Mouse (Mus musculus): Measurements from ENCODE around the gene Akna. TPM values are rescaled to one million over a fixed set of nuclear protein-coding genes. Genes with fewer than 3 reads are reported as not detected.

Gene Akna
- 2.4 TPM for polyA plus RNA-seq (2014; fragmentation: Illumina TruSeq; extraction: RNeasy Lipid Tissue Mini Kit (QIAGEN cat#74804); ENCODE audit: low read depth, low replicate concordance)

GRCm38 (mm10) chr4:63403040-63403959, at the start of gene Akna:
Akna (minus strand) TSS chr4:63403354.

GRCm38 (mm10) chr4:63362150-63362549, 41.0 kb downstream of the Akna start, which contains the start of gene Orm2:
Orm2 (plus strand) TSS chr4:63362449.

GRCm38 (mm10) chr4:63355877-63356665, 47.1 kb downstream of the Akna start, which contains the start of gene Orm3:
Orm3 (plus strand) TSS chr4:63356162.

DNA sequence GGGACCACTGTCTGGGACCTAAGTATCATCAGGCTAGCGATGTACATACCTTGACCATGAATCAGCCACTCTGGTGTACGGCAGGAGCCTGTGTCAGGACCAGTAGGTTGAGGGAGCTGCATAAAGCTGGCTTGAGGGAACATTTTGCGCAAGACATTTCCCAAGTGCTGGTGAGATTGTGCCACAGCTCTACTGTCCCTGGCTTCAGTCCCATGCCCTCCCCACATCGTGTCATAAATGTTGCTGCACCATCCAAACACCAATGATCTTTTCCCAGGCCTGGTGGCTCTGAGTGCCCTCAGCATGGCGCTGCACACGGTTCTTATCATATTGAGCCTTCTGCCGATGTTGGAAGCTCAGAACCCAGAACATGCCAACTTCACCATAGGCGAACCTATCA, 58.9 kb downstream of the Akna start, which contains the start of gene Orm1:
Orm1 (plus strand) TSS at position 266 of the 400 bp plus-strand sequence.

Other genes with a start within 250 kb of the Akna start
- gene Ambp, start 248.6 kb downstream of the Akna start, polyA plus RNA-seq (2014; fragmentation: Illumina TruSeq; extraction: RNeasy Lipid Tissue Mini Kit (QIAGEN cat#74804); ENCODE audit: low read depth, low replicate concordance), result 1.8 TPM
- not detected for gene Kif12, start 231.2 kb downstream of the Akna start, polyA plus RNA-seq (2014; fragmentation: Illumina TruSeq; extraction: RNeasy Lipid Tissue Mini Kit (QIAGEN cat#74804); ENCODE audit: low read depth, low replicate concordance)
- gene Col27a1, start 189.3 kb downstream of the Akna start, polyA plus RNA-seq (2014; fragmentation: Illumina TruSeq; extraction: RNeasy Lipid Tissue Mini Kit (QIAGEN cat#74804); ENCODE audit: low read depth, low replicate concordance), result 4.4 TPM
- gene Orm1, start 58.8 kb downstream of the Akna start, polyA plus RNA-seq (2014; fragmentation: Illumina TruSeq; extraction: RNeasy Lipid Tissue Mini Kit (QIAGEN cat#74804); ENCODE audit: low read depth, low replicate concordance), result 3.8 TPM
- gene Orm3, start 47.2 kb downstream of the Akna start, polyA plus RNA-seq (2014; fragmentation: Illumina TruSeq; extraction: RNeasy Lipid Tissue Mini Kit (QIAGEN cat#74804); ENCODE audit: low read depth, low replicate concordance), result not detected
- gene Orm2, start 40.9 kb downstream of the Akna start, polyA plus RNA-seq (2014; fragmentation: Illumina TruSeq; extraction: RNeasy Lipid Tissue Mini Kit (QIAGEN cat#74804); ENCODE audit: low read depth, low replicate concordance), result not detected
- 37.5 TPM for gene Whrn, start 92.6 kb upstream of the Akna start, polyA plus RNA-seq (2014; fragmentation: Illumina TruSeq; extraction: RNeasy Lipid Tissue Mini Kit (QIAGEN cat#74804); ENCODE audit: low read depth, low replicate concordance)
- 177 TPM for gene Atp6v1g1, start 141.4 kb upstream of the Akna start, polyA plus RNA-seq (2014; fragmentation: Illumina TruSeq; extraction: RNeasy Lipid Tissue Mini Kit (QIAGEN cat#74804); ENCODE audit: low read depth, low replicate concordance)
- gene Tmem268, start 155.4 kb upstream of the Akna start, polyA plus RNA-seq (2014; fragmentation: Illumina TruSeq; extraction: RNeasy Lipid Tissue Mini Kit (QIAGEN cat#74804); ENCODE audit: low read depth, low replicate concordance), result 15.5 TPM
- gene Gm11213, start 201.9 kb upstream of the Akna start, polyA plus RNA-seq (2014; fragmentation: Illumina TruSeq; extraction: RNeasy Lipid Tissue Mini Kit (QIAGEN cat#74804); ENCODE audit: low read depth, low replicate concordance), result not detected
- gene Tex48, start 219.1 kb upstream of the Akna start, polyA plus RNA-seq (2014; fragmentation: Illumina TruSeq; extraction: RNeasy Lipid Tissue Mini Kit (QIAGEN cat#74804); ENCODE audit: low read depth, low replicate concordance), result not detected